Mouse (Mus musculus) spleen, postnatal 36 days (tissue): ENCODE measurements around the gene Tab1.

Source experiments
- DNase-seq, 2 experiments: peaks; one replicate each; pipeline ENCODE4 v3.0.0; 2022; ENCODE audit warnings: low spot score in 2 of 2, mixed read lengths in 1 of 2

Tab1 gene

GRCm38 (mm10) chr15:80132993-80133586 lies at the start of gene Tab1:
TSS of gene Tab1 (plus strand) at chr15:80133127.
- DNase-seq = peak; percentile 89

DNA sequence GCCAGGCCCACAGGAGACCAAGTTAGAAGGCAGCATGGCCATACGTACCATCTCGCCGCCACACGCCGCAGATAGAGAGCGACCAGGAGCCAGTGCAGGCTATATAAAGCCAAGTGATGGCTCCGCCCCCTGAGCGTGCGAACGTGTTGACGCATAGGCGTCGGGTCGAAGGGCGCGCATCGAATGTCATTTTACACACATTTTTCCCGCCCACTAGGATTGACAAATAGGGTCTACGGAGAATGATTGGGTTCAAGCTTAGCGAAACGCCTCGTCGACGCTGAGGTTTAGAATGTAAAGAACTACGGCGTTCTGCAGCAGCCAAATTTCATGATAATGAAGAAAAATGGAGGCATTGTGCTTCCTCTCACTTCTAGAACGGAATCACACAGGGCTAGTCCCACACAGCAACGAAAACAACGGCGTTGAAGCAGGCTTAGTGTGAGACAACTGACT lies 49.6 kb upstream of the Tab1 start:
- DNase-seq = peak; percentile 98 to 99

DNA sequence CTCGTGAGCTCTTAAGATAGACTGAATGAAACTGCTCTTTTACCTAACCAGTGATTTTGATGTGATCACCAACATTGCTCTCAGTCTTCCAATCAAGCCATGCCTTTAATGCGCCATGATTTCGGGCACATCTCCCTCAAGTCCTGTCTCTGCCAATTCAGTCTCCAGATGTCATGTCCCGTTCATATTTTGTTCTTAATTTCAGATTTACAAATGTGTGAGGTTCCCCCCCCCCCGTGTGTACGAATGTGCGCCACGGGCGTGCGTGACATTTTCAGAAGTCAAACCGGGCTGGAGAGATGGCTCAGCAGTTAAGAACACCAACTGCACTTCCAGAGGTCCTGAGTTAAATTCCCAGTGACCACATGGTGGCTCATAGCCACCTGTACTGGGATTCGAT lies 49.2 kb upstream of the Tab1 start:
- DNase-seq = no peak

GRCm38 (mm10) chr15:80087406-80088012 lies 45.4 kb upstream of the Tab1 start:
- peak; percentile 43 to 64 for DNase-seq

DNA sequence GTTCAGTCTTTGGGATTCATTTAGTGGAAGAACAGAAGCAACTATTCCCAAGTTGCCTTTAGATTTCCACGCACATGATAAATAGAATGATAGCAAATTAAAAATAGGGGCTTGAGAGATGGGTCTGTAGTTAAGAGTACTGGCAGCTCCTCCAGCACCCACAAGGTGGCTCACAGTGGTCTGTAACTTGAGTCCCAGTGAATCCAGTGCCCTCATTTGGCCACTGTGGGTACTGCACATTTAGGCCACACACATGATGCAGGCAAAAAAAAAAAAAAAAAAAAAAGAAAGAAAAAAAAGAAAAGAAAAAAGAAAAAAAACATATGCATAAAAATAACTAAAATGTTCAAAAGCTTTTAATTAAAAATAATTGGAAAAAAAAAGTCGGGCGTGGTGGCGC lies 44.3 kb upstream of the Tab1 start:
- DNase-seq = peak; percentile 88 to 91

DNA sequence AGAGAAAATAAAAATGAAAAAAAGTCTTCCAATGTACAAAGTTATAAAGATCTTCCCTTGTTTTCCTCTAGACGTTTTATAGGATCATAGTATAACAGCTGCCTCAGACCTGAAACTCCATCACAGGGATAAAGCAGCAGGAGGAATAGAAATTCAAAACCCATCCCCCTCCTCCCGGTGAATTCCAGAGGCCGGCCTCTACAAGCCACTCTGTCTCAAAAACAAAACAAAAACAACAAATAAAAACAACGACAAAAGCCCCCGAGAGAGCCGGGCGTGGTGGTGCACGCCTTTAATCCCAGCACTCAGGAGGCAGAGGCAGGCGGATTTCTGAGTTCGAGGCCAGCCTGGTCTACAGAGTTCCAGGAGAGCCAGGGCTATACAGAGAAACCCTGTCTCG lies 42.8 kb upstream of the Tab1 start:
- DNase-seq = no peak

DNA sequence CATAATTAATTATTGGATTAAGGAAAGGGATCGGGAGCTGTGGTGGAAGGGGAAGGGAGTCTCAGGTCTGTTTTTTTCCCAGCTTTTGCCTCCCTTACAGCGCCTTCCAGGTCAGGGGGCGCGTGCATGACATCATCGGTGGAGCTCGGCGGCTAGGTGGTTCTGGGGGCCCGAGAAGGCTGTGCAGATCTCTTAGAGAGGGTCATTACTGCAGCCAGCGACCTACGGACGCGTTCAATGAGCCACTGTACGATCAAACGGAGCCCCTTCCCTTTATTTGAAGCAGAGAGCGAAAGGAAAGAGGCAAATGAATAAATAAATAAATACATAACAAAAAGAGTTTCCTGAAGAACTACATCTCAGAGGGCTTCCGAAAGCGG lies 42.2 kb upstream of the Tab1 start:
- DNase-seq = no peak

- DNase-seq = peak; percentile 63 to 67
Measured at GRCm38 (mm10) chr15:80091121-80091955, 41.6 kb upstream of the Tab1 start, which contains the start of the genes Syngr1 and Rpl3. TSS of gene Syngr1 (plus strand) at chr15:80091334. TSS of gene Rpl3 (minus strand) at chr15:80091868.

- DNase-seq = no peak
Measured at GRCm38 (mm10) chr15:80092041-80092441, 40.9 kb upstream of the Tab1 start.

DNA sequence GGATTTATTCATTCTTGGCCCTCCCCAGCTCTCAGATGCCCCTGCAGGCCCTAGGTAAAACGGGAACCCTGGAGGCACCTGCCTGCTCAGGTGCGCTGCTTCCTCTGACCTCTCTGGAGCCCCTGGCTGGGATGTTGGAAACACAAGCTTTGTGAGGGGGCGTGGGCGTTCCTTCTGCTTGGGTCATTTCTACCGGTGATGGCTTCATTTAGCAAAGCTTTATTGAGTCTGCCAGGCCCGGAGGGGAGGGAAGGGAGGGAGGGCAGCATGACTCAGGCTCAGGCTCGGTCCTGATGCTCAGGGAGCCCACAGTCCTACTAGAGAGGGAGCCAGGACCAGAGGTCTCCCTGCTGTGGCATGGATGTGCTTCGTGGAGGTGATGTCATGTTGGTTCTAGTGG lies 40.3 kb upstream of the Tab1 start:
- DNase-seq = no peak

DNA sequence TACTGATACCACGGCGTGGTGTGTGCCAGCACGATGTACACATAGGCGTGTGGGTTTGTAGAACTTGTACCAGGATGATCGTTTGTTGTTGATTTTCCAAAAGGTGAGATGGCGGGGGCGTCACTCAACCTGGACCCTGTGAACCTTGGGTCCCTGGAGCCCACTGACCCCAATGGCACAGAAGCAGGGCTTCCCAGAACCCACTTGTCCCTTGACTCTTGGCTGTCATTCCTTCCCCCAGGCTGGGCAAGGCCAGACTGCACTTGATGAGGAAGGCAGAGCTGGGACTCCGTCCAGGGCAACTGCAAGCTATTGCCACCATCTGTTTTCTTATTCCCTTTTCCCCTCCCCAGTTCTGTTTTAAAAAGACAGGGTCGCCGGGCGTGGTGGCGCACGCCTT lies 38.7 kb upstream of the Tab1 start:
- no peak for DNase-seq

DNA sequence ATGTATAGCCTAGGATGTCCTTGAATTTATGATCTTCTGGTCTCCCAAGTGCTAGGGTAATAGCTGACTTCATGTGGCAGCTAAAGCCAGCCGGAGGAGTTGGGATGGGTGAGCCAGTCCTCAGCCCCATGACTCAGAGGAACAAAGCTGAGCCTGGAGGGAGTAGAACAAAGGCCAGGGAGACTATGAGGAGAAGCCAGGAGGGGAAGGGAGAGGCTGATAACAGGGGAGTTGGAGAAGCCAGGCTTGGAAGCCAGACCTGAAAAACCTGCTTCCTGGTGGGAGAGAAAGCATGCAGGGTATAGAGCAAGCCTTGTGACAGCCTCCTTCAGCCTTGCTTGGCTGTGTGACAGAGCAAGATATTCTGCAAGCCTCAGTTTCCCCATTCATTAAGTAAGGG lies 37.3 kb upstream of the Tab1 start:
- no peak for DNase-seq

- DNase-seq = no peak
Measured at GRCm38 (mm10) chr15:80096406-80096805, 36.5 kb upstream of the Tab1 start.

DNA sequence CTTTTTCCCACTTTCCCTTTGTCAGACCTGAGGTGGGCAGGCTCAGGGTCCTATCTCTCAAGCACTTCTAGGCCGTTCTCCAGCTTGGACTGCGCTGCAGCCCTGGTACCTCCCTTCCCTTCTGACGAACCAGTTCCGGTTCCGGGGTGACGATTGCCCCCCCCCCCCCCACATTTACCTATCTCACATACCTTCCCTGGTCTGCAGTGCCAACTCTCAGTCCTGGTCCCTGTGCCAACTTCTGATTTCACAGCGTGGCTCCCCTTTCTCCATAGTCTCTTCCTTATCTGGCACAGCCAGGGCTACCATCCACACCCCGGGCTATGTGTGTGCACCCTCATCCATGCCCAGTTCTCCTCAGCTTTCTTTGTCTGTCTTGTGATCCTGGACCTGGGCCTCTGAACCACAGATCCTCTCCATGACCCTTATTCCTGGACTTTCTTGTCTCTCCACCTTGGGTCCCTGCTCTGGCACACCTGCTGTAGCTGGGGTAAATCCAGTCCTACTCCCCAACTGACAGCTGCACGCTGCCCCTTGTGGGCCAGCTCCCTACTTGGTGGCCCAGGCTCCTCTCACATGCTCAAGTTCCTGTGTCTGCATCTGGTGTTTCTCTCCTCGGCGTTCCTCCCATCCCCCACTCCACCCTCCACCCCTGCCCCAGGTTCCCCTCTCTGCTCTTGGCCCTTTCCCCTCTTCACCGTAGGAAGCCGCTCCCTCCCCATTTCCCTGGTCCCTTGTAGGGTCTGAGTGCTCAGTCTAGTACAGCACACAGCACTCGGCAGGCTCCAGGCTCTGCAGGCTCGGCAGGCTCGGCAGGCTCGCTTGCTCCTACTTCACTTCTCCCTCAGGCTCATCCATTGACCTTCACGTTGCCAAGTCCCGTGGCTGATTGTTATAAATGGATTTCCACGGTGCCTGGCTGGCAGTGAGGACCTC lies 35.7 kb upstream of the Tab1 start:
- peak; percentile 43 to 69 for DNase-seq

GRCm38 (mm10) chr15:80097999-80098461 lies 34.9 kb upstream of the Tab1 start:
- DNase-seq = peak; percentile 49 to 65

GRCm38 (mm10) chr15:80098809-80099208 lies 34.1 kb upstream of the Tab1 start:
- no peak for DNase-seq

DNA sequence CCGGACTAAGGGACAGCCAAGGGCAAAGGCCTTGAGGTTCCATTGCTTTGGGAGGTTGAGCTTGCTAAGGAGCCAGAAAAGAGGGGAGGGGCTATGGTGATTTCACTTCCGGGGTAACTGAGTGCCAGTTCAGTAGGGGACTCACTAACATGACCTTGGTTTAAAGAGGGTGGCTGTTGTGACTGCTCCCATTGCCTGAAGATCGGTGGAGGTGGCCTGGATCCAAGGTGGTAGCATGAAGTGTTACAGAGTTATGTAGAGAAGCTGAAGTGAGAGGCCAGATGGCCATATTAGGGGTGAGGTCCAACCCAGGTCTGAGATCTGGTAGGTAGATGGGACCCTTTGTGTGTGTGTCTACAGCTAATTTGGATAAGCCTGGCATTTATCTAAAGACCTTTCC lies 33.5 kb upstream of the Tab1 start:
- no peak for DNase-seq

DNA sequence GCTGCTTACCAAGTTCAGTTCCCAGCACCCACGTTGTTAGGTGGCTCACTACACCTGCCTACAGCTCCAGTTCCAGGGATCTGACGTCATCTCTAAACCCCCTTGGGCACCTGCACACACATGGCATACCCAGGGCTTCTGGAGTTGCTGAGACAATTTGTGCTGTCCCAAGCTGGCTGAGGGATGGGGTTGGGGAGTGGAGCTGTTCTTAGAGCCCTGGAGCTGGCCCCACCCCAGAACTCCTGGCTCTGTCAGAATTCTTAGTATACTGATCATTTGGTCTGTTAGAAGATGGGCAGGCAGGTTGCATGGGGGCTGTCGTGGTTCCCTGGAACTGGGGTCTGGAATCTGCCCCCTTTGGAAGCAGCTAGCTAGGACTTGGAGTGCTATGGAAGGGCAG lies 32.7 kb upstream of the Tab1 start:
- no peak for DNase-seq

GRCm38 (mm10) chr15:80100871-80101270 lies 32.1 kb upstream of the Tab1 start:
- DNase-seq = no peak

GRCm38 (mm10) chr15:80101503-80101902 lies 31.4 kb upstream of the Tab1 start:
- DNase-seq = no peak

GRCm38 (mm10) chr15:80102495-80102894 lies 30.4 kb upstream of the Tab1 start:
- DNase-seq = no peak
